Mouse (Mus musculus): ENCODE measurements around the gene Gkn2. TPM values are rescaled to one million over a fixed set of nuclear protein-coding genes. Genes with fewer than 3 reads are reported as not detected.

The Gkn2 gene
- polyA plus RNA-seq (2014; fragmentation: Illumina TruSeq; extraction: RNeasy Lipid Tissue Mini Kit (QIAGEN cat#74804); ENCODE audit: low read depth, low replicate concordance), result not detected

DNA sequence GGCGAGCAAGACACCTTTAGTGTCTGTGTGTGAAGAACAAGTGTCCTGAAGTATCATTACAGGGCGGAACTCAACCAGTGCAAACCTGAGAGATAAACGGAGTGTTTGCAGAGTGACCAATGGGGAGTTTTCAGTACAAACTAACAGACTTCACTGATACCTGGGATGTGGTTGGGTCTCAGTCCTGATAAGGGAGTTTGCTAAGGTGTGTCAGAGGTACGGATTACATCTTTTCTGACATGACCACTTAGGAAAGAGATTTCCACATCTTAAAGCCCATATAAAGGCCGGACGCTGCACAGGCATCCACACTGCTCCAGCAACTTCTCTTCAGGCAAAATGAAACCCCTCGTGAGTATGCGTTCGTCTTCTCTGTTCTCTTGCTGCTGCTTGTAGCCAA lies at the start of gene Gkn2:
Gene Gkn2, plus strand, starts transcription at position 301 of the 400 bp plus-strand sequence.

DNA sequence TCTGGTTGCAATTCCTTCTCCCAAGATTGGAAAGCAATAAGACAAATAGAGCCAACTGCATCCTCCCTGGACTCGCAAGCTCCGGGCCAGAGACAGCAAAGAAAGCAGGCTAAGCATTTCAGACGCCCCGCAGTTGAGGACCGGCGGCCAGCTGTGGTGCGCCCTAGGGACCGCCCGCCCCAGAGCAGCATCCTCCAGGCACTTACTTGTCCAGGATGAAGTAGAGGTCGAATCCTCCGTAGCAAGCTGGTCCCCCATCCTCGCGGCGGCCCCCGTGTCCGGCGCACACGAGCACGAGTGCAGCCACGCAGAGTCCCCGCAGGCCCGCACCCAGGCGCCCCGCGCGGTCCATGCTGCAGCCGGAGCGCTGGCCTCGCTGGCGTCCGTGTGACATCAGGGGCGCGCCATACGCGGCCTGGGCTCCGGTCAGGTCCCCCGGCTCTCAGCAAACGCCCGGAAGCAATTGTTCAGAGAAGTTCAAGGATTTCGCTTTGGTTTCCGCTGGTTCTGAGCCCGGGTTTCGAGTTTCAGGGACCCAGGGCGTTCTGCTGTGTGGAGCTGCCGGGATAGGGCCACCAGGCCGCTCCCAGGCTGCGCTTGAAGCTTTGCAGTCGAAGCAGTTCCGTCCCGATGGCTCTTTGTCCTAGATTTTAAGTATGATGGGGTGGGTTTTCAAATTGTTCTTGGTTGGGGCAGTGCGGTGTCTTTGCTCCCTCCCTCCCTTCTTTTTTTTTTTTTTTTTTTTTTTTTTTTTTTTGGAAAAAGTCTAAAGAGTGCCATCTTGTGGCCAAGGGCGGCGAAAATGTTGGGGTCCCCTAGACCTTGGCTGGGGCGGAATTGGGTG lies 37.8 kb upstream of the Gkn2 start, which contains the start of gene Antxr1:
Gene Antxr1, minus strand, starts transcription at position 731 of the 844 bp plus-strand sequence.

DNA sequence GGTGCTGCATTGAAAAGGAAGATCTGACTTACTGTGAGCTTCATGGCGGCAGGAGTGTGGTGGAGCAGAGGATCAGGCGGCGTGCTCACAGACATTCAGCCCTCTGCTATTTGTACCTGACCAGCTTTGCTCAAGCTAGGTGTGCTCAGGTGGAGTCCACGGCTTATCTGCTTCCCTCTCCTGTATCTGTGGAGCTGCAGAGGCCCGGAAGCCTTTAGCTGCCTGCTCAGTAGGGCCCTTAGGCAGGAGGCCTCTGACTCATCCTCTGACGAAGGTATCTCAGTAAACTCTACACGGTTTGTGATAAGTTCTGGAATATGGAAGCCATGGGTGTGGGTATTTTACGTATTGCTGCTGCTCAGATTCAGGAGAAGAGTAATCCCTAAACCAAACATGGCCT lies 22.3 kb upstream of the Gkn2 start, which contains the start of gene Gkn1:
Gene Gkn1, minus strand, starts transcription at position 114 of the 400 bp plus-strand sequence.

DNA sequence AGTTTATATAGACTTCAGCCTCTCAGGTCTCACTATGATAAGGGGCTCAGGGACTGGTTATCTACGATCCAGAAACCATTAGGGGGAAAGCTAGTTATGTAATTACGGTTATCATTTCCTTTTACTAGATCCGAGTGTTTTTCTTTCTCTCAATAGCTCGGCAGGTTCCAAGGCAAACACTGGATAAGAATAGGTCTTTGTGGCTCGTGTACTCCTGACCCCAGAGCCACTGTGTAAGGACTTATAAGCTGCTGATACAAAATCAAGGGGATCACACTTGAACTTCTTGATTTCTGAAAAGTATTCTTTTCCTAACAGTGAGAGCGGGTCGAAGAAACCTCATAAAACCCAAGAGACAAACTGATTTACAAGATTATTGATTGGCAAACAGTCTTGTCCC lies 15.7 kb downstream of the Gkn2 start, which contains the start of gene Gkn3:
Gene Gkn3, minus strand, starts transcription at position 59 of the 400 bp plus-strand sequence.

DNA sequence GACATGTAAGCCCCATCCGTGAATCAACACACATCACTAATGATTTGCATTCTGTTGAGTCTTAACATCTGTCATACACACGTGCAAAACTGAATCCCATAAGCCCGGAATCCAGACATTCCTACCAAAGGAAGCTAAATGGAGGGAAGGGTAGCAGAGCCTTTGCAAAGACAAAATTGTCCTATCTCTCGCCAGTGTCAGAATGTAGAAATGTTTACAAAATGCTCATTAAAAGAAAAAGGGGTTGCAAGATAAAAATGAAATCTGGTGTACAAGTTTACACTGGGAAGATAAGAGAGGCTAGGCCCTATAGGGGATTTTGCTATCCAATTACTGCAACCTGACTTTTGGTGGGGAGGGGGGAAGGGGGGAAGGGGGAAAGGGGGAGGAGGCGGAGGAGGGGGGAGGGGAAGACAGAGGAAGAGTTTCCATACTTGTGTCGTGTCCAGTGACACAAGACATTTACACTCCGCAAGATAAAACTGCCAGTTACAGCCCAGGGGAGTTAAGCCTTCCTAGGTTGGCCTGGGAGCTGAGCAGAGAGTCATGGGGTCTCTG lies 55.4 kb downstream of the Gkn2 start, which contains the start of gene Bmp10:
Gene Bmp10, plus strand, starts transcription at position 508 of the 558 bp plus-strand sequence.

Other genes with a start within 250 kb of the Gkn2 start
- 1.6 TPM for gene Antxr1, start 37.5 kb upstream of the Gkn2 start, polyA plus RNA-seq (2014; fragmentation: Illumina TruSeq; extraction: RNeasy Lipid Tissue Mini Kit (QIAGEN cat#74804); ENCODE audit: low read depth, low replicate concordance)
- gene Gkn1, start 22.4 kb upstream of the Gkn2 start, polyA plus RNA-seq (2014; fragmentation: Illumina TruSeq; extraction: RNeasy Lipid Tissue Mini Kit (QIAGEN cat#74804); ENCODE audit: low read depth, low replicate concordance), result not detected
- not detected for gene Gkn3, start 15.6 kb downstream of the Gkn2 start, polyA plus RNA-seq (2014; fragmentation: Illumina TruSeq; extraction: RNeasy Lipid Tissue Mini Kit (QIAGEN cat#74804); ENCODE audit: low read depth, low replicate concordance)
- 4.3 TPM for gene Bmp10, start 55.6 kb downstream of the Gkn2 start, polyA plus RNA-seq (2014; fragmentation: Illumina TruSeq; extraction: RNeasy Lipid Tissue Mini Kit (QIAGEN cat#74804); ENCODE audit: low read depth, low replicate concordance)
- gene Arhgap25, start 159.9 kb downstream of the Gkn2 start, polyA plus RNA-seq (2014; fragmentation: Illumina TruSeq; extraction: RNeasy Lipid Tissue Mini Kit (QIAGEN cat#74804); ENCODE audit: low read depth, low replicate concordance), result 0.48 TPM
- not detected for gene Prokr1, start 217.4 kb downstream of the Gkn2 start, polyA plus RNA-seq (2014; fragmentation: Illumina TruSeq; extraction: RNeasy Lipid Tissue Mini Kit (QIAGEN cat#74804); ENCODE audit: low read depth, low replicate concordance)